Mouse (Mus musculus): ENCODE data around the gene Tac4.

The Tac4 gene

DNA sequence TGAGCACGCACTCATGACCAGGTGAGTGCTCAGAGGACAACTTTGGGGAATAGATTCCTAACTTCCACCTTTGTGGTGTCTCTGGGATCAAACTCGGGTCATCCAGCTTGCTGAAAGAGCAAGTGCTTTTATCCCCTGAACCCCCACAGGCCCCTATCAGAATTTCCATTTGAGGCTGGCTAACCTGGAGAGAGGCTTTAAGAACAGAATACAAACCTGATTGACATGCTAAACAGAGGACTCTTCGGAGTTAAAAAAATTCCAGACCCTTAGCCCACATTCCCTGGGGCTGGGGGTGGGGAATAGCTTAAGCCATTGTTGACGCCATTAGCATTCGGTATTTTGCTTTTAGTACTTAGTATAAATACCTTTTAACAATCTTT is 50.1 kb downstream of the Tac4 start:
- no peak for DNase-seq (ENCODE audit: extremely low read depth, low read depth)

DNA sequence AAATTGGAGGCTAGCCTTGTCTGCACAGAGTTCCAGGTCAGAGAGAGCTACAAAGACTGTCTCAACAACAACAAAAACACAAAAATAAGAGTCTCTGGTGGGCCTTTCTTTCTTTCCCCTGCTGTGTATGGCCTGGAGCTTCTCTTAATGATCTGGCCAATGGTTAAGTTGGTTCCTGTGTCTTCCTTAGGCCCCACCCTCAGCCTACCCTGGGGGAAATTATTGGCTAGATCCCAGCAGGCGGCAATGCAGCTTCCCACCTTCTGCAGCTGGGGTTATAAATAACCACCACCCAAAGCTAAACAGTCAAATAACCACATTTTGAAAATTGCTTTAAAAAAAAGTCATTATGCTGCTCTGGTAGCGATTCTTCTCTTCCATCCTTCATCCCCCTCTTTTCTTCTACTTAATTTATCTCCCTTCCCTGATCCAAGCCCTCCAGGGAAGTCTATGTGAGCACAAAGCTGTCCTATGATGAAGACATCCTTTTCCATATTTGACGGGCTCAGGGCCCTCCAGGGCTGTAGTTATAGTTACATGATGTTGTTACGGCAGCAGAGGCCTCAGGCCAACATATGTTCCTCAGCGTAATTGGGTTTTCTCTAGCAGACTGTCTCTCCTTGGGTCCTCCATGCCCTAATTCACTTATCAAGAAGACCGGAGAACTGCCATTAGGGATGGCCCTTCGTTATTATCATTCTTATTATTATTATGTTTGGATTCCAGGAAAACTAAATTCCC is 54.1 kb downstream of the Tac4 start:
- no peak for DNase-seq (ENCODE audit: extremely low read depth, low read depth)

DNA sequence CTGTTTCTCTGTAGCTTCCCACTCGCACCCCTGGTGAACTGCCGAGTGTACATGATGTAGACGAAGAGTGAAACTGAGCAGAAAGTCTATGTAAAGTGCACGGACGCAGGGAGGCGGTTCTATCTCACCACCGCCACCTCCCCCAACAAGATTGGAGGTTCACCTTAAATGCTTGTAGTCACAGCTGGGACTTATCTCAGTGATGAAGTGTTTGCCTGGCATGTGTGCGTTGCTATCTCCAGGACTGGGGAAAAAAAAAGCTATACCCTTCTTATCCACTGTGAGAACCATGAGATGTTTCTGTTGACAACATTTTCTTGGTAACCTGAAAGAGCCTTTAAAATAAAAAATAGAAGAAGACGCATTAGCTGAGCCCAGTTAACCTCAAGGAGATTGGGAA is 56.8 kb downstream of the Tac4 start:
- no peak for DNase-seq (ENCODE audit: extremely low read depth, low read depth)
